Mouse (Mus musculus) neutrophil, adult 59 days (primary cell): ENCODE measurements around the gene Chuk. TPM values are rescaled to one million over a fixed set of nuclear protein-coding genes. Genes with fewer than 3 reads are reported as not detected.

Experiments
- total RNA-seq, 2 experiments: library from RNA; stranded (reverse); gene quantifications; 1 replicate in 1 of 2; 2 replicates in 1 of 2; pipeline ENCODE4 v1.2.4; 2023

Chuk gene
- 10 to 100 TPM; 33.1 to 39.0 TPM for total RNA-seq

GRCm38 (mm10) chr19:44106831-44107660 lies at the start of gene Chuk:
TSS of gene Chuk (minus strand) at chr19:44107480.

GRCm38 (mm10) chr19:44145702-44146567 lies 38.7 kb upstream of the Chuk start, which contains the start of gene Bloc1s2:
TSS of gene Bloc1s2 (minus strand) at chr19:44146446.

GRCm38 (mm10) chr19:44135072-44135959 lies 28.0 kb upstream of the Chuk start, which contains the start of gene Cwf19l1:
TSS of gene Cwf19l1 (minus strand) at chr19:44135876.

GRCm38 (mm10) chr19:44069121-44069913 lies 38.0 kb downstream of the Chuk start, which contains the start of gene Erlin1:
TSS of gene Erlin1 (minus strand) at chr19:44069785.

GRCm38 (mm10) chr19:44028972-44029371 lies 78.3 kb downstream of the Chuk start, which contains the start of gene Cyp2c23:
TSS of gene Cyp2c23 (minus strand) at chr19:44029208.

Other genes with a start within 250 kb of the Chuk start
- gene Dnmbp, start 167.3 kb downstream of the Chuk start, total RNA-seq, result 10 to 100 TPM; 18.9 to 20.0 TPM
- gene Cpn1, start 120.9 kb downstream of the Chuk start, total RNA-seq, result under 1 TPM in 1 of 2 experiments, not detected in 1; 0.18 TPM
- gene Cyp2c23, start 78.3 kb downstream of the Chuk start, total RNA-seq, result not detected
- gene Erlin1, start 37.7 kb downstream of the Chuk start, total RNA-seq, result 10 to 100 TPM; 29.6 to 41.3 TPM
- gene Cwf19l1, start 28.4 kb upstream of the Chuk start, total RNA-seq, result 10 to 100 TPM; 10.2 to 10.4 TPM
- 10 to 100 TPM; 47.9 to 52.1 TPM for gene Bloc1s2, start 39.0 kb upstream of the Chuk start, total RNA-seq
- gene Pkd2l1, start 85.0 kb upstream of the Chuk start, total RNA-seq, result not detected
- not detected for gene Scd3, start 95.8 kb upstream of the Chuk start, total RNA-seq
- gene Scd2, start 186.2 kb upstream of the Chuk start, total RNA-seq, result 10 to 100 TPM; 12.2 to 13.1 TPM
- under 1 TPM; 0.11 to 0.26 TPM for gene Scd4, start 225.6 kb upstream of the Chuk start, total RNA-seq